Mouse (Mus musculus): ENCODE measurements around the gene St13. TPM values are rescaled to one million over a fixed set of nuclear protein-coding genes. Genes with fewer than 3 reads are reported as not detected.

Gene St13
- polyA plus RNA-seq, 1 experiment from 2014 or later, result 159 TPM

- H3K9me3 ChIP-seq (ENCODE audit: control insufficient read depth, low read length), result no peaks in the 10 kb centered on the region
- no peak for DNase-seq (ENCODE audit: low spot score)
- H3K4me1 ChIP-seq (replicated peaks; ENCODE audit: control insufficient read depth, insufficient read depth, low read length), result no peaks in the 10 kb centered on the region
- 85% methylated on average over 2 of the region's 2 CpGs for WGBS
- no peaks in the 10 kb centered on the region for H3K27me3 ChIP-seq (replicated peaks; ENCODE audit: control insufficient read depth, insufficient read depth, low read length)
- H3K4me3 ChIP-seq (ENCODE audit: low read depth, low read length), result no peak overlapping the region
- no peak for ATAC-seq (replicated peaks; ENCODE audit: low FRiP score)
- no peak overlapping the region for H3K4me2 ChIP-seq
- H3K36me3 ChIP-seq (ENCODE audit: control insufficient read depth, insufficient read depth, low read length), result peaks cover 23% of the 10 kb centered on the region
- H3K9ac ChIP-seq (ENCODE audit: low read depth, low read length), result no peak overlapping the region
- no peak overlapping the region for H3K27ac ChIP-seq (ENCODE audit: low read depth, low read length)
These were observed 21.0 kb downstream of the St13 start for GRCm38 (mm10) chr15:81378845-81379244.

GRCm38 (mm10) chr15:81374621-81375020 lies 25.3 kb downstream of the St13 start:
- Histone ChIP-seq H3K9me3 (ENCODE audit: control insufficient read depth, low read length) (no peaks in the 10 kb centered on the region), H3K4me2 (no peak overlapping the region), H3K9ac (ENCODE audit: low read depth, low read length) (no peak overlapping the region), H3K4me1 (replicated peaks; ENCODE audit: control insufficient read depth, insufficient read depth, low read length) (no peaks in the 10 kb centered on the region), H3K27ac (ENCODE audit: low read depth, low read length) (no peak overlapping the region), H3K27me3 (replicated peaks; ENCODE audit: control insufficient read depth, insufficient read depth, low read length) (no peaks in the 10 kb centered on the region), H3K4me3 (ENCODE audit: low read depth, low read length) (no peak overlapping the region), H3K36me3 (ENCODE audit: control insufficient read depth, insufficient read depth, low read length) (peaks cover 29% of the 10 kb centered on the region)
- 89% methylated on average over 11 of the region's 11 CpGs for WGBS
- ATAC-seq (replicated peaks; ENCODE audit: low FRiP score) (no peak), DNase-seq (ENCODE audit: low spot score) (no peak)

DNA sequence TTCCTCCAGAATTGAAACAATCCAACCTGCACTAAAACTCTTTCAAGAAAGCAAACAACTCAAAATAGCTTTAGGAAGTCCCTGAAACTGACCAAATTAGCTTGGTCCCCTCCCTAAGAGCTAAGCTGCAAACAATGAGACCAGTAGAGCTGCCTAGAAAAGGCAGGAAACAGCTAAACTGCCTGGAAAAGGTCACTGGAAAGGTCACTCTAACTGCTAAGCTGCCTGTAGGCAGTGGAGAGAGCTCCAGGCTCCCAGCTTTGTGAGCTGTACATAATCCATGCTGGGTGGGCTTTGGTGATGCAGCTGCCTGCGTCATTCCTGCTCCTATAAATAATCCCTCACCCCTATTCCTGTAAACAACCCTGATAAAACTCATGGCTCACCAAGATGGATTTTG lies 29.5 kb downstream of the St13 start:
- peaks cover 37% of the 10 kb centered on the region for H3K36me3 ChIP-seq (ENCODE audit: control insufficient read depth, insufficient read depth, low read length)
- DNase-seq (ENCODE audit: low spot score) (no peak), ATAC-seq (replicated peaks; ENCODE audit: low FRiP score) (no peak)
- no peak overlapping the region for H3K9ac ChIP-seq (ENCODE audit: low read depth, low read length)
- H3K27me3 ChIP-seq (replicated peaks; ENCODE audit: control insufficient read depth, insufficient read depth, low read length), result no peaks in the 10 kb centered on the region
- no peak overlapping the region for H3K4me2 ChIP-seq
- H3K4me3 ChIP-seq (ENCODE audit: low read depth, low read length), result no peak overlapping the region
- H3K4me1 ChIP-seq (replicated peaks; ENCODE audit: control insufficient read depth, insufficient read depth, low read length), result 0 out of 2 replicates have a peak, but pooled peaks cover 2% of the 10 kb centered on the region
- 89% methylated on average over 1 of the region's 1 CpGs for WGBS
- H3K27ac ChIP-seq (ENCODE audit: low read depth, low read length), result no peak overlapping the region
- H3K9me3 ChIP-seq (ENCODE audit: control insufficient read depth, low read length), result no peaks in the 10 kb centered on the region

DNA sequence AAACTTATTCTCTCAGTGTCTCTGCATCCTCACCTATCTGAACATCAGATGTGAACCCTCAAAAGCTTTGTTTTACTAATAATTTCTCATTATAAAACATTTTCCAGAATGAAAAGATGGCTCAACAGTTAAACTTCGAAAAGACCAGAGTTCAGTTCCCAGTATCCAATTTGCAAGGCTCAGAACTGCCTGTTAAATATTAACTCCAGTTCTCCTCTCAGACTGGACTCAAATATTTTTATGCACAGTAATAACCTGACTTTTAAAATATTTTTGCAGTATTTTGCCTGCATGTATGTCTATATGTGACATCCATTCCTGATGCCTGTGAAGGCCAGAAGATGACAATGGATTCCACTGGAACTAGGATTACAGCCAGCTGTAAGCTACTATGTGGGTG lies 31.3 kb downstream of the St13 start:
- Histone ChIP-seq H3K36me3 (ENCODE audit: control insufficient read depth, insufficient read depth, low read length) (peaks cover 40% of the 10 kb centered on the region), H3K9me3 (ENCODE audit: control insufficient read depth, low read length) (no peaks in the 10 kb centered on the region), H3K27me3 (replicated peaks; ENCODE audit: control insufficient read depth, insufficient read depth, low read length) (no peaks in the 10 kb centered on the region), H3K4me3 (ENCODE audit: low read depth, low read length) (no peak overlapping the region), H3K4me2 (no peak overlapping the region), H3K9ac (ENCODE audit: low read depth, low read length) (no peak overlapping the region), H3K27ac (ENCODE audit: low read depth, low read length) (no peak overlapping the region), H3K4me1 (replicated peaks; ENCODE audit: control insufficient read depth, insufficient read depth, low read length) (0 out of 2 replicates have a peak, but pooled peaks cover 2% of the 10 kb centered on the region)
- 84% methylated on average over 1 of the region's 1 CpGs for WGBS
- no peak for DNase-seq (ENCODE audit: low spot score)
- ATAC-seq (replicated peaks; ENCODE audit: low FRiP score), result no peak

DNA sequence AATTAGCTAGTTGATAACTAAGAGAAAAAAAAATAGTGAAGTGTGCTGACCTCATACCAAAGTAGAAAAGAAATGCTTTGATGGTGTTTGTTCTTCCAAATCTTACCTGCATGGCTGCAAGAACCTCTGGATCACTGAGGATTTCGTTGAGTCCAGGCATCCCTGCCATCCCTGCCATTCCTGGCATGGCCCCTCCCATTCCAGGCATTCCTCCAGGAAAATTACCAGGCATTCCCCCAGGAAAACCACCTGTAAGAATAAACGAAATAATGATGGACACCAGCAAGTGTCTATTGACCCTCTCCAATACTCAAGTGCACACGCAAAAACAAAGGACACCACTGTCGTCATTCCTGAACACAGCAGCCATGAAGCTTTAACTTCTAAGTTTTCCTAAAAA lies 33.6 kb downstream of the St13 start:
- Histone ChIP-seq H3K4me2 (no peak overlapping the region), H3K27ac (ENCODE audit: low read depth, low read length) (no peak overlapping the region), H3K36me3 (ENCODE audit: control insufficient read depth, insufficient read depth, low read length) (peaks cover 31% of the 10 kb centered on the region), H3K4me3 (ENCODE audit: low read depth, low read length) (no peak overlapping the region), H3K9ac (ENCODE audit: low read depth, low read length) (no peak overlapping the region), H3K4me1 (replicated peaks; ENCODE audit: control insufficient read depth, insufficient read depth, low read length) (peaks cover 14% of the 10 kb centered on the region), H3K27me3 (replicated peaks; ENCODE audit: control insufficient read depth, insufficient read depth, low read length) (no peaks in the 10 kb centered on the region), H3K9me3 (ENCODE audit: control insufficient read depth, low read length) (no peaks in the 10 kb centered on the region)
- DNase-seq (ENCODE audit: low spot score) (no peak), ATAC-seq (replicated peaks; ENCODE audit: low FRiP score) (no peak)
- WGBS, result 83% methylated on average over 4 of the region's 4 CpGs

DNA sequence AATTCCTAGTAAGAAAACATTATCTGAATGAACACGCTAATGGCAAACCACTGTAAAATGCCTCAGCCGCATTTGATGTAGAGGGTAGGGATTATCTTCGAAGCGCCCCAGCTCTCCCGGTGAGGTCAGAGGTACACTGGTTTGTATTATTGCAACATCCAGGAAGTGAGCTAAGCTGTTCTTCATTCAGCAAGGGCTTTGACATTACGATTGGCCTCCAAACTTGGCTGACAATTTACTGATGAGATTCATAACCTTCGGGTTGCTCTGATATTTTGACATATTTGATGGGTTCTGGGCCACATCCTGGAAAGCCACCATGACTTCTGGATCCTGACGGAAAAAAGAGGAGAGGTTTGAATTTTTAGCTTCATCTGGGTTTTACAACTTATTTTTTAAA lies 34.6 kb downstream of the St13 start:
- Histone ChIP-seq H3K27ac (ENCODE audit: low read depth, low read length) (no peak overlapping the region), H3K36me3 (ENCODE audit: control insufficient read depth, insufficient read depth, low read length) (peaks cover 27% of the 10 kb centered on the region)
- no peak for ATAC-seq (replicated peaks; ENCODE audit: low FRiP score)

DNA sequence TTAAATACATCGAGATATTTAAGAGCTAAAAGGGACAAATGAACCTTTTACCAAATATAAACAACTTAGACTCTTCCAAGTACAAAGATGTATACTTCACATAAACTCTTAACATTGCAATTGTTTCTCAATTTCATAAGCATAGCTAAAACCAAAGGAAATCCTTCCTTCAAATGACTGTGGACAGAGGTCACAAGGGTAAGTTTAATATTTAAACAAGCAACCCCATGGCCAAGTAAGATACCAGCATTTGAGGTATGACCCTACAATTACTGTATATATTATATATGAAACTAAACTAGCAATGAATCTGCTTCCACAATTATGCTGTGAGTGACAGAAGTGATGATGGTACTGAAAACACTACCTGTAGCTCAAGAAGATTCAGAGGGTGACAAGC lies 35.6 kb downstream of the St13 start:
- Histone ChIP-seq H3K4me2 (no peak overlapping the region), H3K36me3 (ENCODE audit: control insufficient read depth, insufficient read depth, low read length) (peaks cover 26% of the 10 kb centered on the region), H3K9ac (ENCODE audit: low read depth, low read length) (no peak overlapping the region), H3K4me3 (ENCODE audit: low read depth, low read length) (no peak overlapping the region), H3K27ac (ENCODE audit: low read depth, low read length) (no peak overlapping the region), H3K27me3 (replicated peaks; ENCODE audit: control insufficient read depth, insufficient read depth, low read length) (no peaks in the 10 kb centered on the region), H3K4me1 (replicated peaks; ENCODE audit: control insufficient read depth, insufficient read depth, low read length) (peaks cover 26% of the 10 kb centered on the region), H3K9me3 (ENCODE audit: control insufficient read depth, low read length) (no peaks in the 10 kb centered on the region)
- ATAC-seq (replicated peaks; ENCODE audit: low FRiP score) (no peak), DNase-seq (ENCODE audit: low spot score) (no peak)
- WGBS, result 87% methylated on average over 1 of the region's 1 CpGs

More for the DNA sequence above, 34.6 kb downstream of the St13 start:
- Histone ChIP-seq H3K9ac (ENCODE audit: low read depth, low read length) (no peak overlapping the region), H3K27me3 (replicated peaks; ENCODE audit: control insufficient read depth, insufficient read depth, low read length) (no peaks in the 10 kb centered on the region), H3K4me3 (ENCODE audit: low read depth, low read length) (no peak overlapping the region), H3K4me2 (no peak overlapping the region), H3K4me1 (replicated peaks; ENCODE audit: control insufficient read depth, insufficient read depth, low read length) (peaks cover 17% of the 10 kb centered on the region), H3K9me3 (ENCODE audit: control insufficient read depth, low read length) (no peaks in the 10 kb centered on the region)
- WGBS, result 74% methylated on average over 8 of the region's 8 CpGs
- DNase-seq (ENCODE audit: low spot score), result no peak

DNA sequence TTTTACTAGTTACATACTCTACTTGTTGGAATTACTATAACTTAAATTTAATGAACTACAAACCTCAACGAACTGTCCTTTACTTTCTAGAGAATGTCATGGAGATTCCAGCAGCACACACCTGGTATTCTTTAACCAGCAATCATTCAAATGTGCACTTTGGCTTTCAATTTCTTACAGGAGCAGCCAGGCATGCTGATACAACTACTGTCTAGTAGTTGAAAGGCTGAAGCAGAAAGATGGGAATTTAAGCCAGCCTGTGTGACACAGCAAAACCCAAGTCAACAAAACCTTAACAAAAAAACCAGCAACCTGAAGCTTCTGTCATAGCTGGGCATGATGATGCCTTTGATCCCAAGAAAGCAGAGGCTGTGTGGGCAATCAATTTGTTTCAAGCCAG lies 37.4 kb downstream of the St13 start:
- DNase-seq (ENCODE audit: low spot score) (no peak), ATAC-seq (replicated peaks; ENCODE audit: low FRiP score) (no peak)
- Histone ChIP-seq H3K4me1 (replicated peaks; ENCODE audit: control insufficient read depth, insufficient read depth, low read length) (peaks cover 30% of the 10 kb centered on the region), H3K27ac (ENCODE audit: low read depth, low read length) (peak overlapping the region; percentile 11; the same call in 1 of the 2 replicates), H3K9me3 (ENCODE audit: control insufficient read depth, low read length) (no peaks in the 10 kb centered on the region), H3K4me3 (ENCODE audit: low read depth, low read length) (no peak overlapping the region), H3K4me2 (peak overlapping the region; percentile 17; the same call in 1 of the 2 replicates), H3K36me3 (ENCODE audit: control insufficient read depth, insufficient read depth, low read length) (peaks cover 23% of the 10 kb centered on the region), H3K27me3 (replicated peaks; ENCODE audit: control insufficient read depth, insufficient read depth, low read length) (no peaks in the 10 kb centered on the region), H3K9ac (ENCODE audit: low read depth, low read length) (no peak overlapping the region)
- WGBS, result 81% methylated on average over 1 of the region's 1 CpGs

- H3K4me1 ChIP-seq (replicated peaks; ENCODE audit: control insufficient read depth, insufficient read depth, low read length), result peaks cover 30% of the 10 kb centered on the region
- peaks cover 14% of the 10 kb centered on the region for H3K36me3 ChIP-seq (ENCODE audit: control insufficient read depth, insufficient read depth, low read length)
- peak overlapping the region; percentile 75 for H3K27ac ChIP-seq (ENCODE audit: low read depth, low read length)
- DNase-seq (ENCODE audit: low spot score) (no peak), ATAC-seq (replicated peaks; ENCODE audit: low FRiP score) (peak; percentile 42)
- H3K27me3 ChIP-seq (replicated peaks; ENCODE audit: control insufficient read depth, insufficient read depth, low read length), result no peaks in the 10 kb centered on the region
- H3K9me3 ChIP-seq (ENCODE audit: control insufficient read depth, low read length), result no peaks in the 10 kb centered on the region
- peak overlapping the region; percentile 73 for H3K4me3 ChIP-seq (ENCODE audit: low read depth, low read length)
- WGBS, result 14% methylated on average over 10 of the region's 10 CpGs
- peak overlapping the region; percentile 90 for H3K4me2 ChIP-seq
- H3K9ac ChIP-seq (ENCODE audit: low read depth, low read length), result peak overlapping the region; percentile 47
These were observed 38.4 kb downstream of the St13 start for GRCm38 (mm10) chr15:81361417-81362015.

Data from liver, embryonic 11.5 days (tissue).